Mouse (Mus musculus) lung, postnatal 36 days (tissue): Measurements from ENCODE around the gene Vim.
"Not testable (repeated sequence)": the region's sequence is repeated elsewhere in the genome, so short reads cannot be mapped to it uniquely, and the experiment has no call there.

ENCODE experiments used
- DNase-seq: peaks from one replicate; pipeline ENCODE4 v3.0.0; 2022; ENCODE audit warnings: mixed read lengths

The Vim gene

DNA sequence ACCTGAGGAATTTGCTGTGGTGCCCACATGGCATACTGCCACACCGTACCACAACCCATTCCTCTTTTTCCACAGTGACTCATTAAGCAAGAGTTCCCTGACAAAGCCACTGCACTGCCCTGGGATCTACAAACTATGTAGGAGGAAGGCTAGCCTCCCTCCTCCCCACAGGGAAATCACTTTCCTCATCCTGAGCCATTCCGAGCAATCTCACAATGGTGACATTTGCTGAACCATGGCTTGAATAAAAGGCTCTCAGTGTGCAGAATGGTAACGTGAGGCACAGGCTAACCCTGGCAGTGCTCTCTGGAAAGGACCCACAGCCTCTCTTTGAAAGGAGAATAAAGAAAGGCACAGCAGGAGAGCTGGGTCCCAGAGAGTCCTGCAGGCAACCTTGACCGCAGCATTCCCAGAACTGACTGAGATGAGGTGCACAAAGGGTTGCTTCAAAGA lies 1.6 kb upstream of the Vim start:
- peak; percentile 23 for DNase-seq

DNA sequence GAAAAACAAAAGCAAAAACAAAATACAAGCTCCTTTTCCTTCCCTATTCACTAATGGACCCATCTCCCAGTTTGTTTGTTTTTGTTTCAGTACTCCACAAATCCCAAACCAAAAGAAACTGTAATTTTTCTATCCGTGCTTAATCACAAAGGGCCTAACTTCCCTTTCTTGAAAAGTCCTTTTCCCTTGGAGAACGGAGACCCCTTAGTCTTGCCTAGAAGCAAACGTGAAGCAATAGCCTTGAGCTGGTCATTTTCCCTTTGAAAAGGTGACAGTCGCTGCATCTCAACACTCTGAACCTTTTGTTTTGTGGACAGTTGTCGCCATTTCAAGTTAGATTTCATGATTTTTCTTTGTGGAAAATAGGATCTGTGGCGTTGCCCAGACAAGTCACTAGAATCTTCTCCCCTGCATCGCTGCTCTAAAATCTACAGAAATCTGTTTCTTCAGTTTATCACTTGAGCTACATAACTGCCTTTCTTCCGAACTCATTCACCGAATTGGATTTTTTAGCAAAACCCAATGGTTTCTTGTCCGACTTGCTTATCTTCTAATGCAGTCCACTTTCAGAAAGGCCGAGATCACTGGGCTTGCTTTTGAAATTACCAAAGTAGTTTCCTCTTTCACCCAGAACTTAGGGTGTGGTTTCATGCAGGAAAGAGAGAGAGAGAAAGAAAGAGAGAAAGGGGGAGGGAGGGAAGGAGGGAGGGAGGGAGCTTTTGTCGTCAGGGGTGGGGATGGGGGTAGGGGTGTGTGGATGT lies 900 bp upstream of the Vim start:
- peak; percentile 42 for DNase-seq

DNA sequence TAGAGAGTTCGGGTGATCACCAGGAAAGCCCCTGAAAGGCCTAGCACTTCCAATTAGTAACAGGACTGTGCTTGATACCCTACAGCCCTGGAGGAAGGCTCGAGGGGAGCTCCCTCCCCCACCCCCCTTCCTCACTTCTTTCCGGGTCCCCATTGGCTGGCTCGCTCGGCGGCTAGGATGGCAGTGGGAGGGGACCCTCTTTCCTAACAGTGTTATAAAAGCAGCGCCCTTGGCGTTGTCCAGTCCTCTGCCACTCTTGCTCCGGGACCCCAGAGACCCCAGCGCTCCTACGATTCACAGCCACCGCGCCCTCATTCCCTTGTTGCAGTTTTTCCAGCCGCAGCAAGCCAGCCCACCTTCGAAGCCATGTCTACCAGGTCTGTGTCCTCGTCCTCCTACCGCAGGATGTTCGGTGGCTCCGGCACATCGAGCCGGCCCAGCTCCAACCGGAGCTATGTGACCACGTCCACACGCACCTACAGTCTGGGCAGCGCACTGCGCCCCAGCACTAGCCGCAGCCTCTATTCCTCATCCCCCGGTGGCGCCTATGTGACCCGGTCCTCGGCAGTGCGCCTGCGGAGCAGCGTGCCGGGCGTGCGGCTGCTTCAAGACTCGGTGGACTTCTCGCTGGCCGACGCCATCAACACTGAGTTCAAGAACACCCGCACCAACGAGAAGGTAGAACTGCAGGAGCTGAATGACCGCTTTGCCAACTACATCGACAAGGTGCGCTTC lies 506 bp downstream of the Vim start:
- peak; percentile 90 for DNase-seq

DNA sequence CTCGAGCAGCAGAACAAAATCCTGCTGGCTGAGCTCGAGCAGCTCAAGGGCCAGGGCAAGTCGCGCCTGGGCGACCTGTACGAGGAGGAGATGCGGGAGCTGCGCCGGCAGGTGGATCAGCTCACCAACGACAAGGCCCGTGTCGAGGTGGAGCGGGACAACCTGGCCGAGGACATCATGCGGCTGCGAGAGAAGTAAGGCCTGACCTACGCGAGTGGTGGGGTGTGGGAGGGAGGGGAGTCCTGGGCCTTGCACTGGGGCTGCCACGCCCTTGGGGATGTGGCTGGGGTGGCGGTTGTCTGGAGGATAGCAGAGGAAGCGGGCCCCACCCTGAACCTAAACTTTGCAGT lies 1.0 kb downstream of the Vim start:
- peak; percentile 80 for DNase-seq

DNA sequence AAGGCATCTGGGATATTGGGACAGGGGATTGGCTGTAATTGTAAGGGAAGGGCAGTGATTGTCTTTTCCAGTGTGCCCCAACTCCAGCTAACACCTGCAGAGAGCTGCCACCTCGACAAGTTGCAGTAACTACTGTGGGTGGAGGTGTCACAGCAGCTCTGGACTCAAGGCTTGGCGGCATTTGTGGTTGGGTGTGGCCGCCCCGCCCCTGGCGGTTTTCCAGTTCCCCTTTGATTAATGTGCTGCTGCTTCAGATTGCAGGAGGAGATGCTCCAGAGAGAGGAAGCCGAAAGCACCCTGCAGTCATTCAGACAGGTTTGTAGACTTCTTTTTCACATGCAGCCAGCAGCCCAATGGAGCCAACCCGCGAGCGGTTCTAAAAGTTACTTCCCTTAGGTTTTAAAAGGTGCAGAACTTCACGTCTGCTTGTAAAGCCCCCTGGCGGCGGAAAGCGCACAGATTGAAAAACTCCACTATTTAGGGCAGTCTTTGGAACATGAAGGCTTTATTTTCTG lies 1.6 kb downstream of the Vim start:
- peak; percentile 92 for DNase-seq

DNA sequence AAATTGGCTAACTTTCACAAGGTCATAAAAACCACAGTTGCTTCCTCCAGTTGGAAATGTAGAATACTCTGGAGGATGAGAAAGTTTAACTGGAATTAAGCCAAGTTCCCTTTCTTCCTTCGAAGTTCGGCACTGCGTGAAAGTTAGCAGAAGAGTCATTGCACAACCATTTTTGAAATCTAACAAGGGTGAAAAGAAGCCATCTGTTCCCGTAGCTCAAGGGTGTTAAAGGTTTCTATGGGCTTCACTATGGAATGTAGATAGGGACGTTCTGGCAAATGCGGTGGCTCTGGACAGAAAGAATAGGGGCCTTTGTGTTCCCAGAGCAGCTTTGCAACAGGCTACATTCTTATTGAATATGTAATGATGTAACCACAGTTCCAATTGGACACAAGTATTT lies 2.2 kb downstream of the Vim start:
- DNase-seq, result peak; percentile 19

DNA sequence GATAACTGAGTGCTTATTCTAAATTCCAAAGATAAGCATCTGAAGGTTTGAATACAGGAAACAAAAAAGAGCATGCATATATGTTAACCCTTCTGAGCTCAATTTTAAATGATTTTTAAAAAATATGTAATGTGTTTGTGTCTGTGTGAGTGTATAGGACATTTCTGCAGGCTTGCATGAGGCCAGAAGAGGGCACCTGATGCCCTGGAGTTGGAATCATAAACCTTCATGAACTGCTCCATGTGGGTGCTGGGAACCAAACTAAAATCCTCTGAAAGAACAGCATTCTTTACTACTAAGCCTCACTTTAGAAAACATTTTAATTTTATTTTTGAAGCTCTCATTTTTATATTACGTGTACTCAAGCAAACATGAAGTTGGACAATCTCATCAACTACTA lies 3.7 kb downstream of the Vim start:
- no peak for DNase-seq

DNA sequence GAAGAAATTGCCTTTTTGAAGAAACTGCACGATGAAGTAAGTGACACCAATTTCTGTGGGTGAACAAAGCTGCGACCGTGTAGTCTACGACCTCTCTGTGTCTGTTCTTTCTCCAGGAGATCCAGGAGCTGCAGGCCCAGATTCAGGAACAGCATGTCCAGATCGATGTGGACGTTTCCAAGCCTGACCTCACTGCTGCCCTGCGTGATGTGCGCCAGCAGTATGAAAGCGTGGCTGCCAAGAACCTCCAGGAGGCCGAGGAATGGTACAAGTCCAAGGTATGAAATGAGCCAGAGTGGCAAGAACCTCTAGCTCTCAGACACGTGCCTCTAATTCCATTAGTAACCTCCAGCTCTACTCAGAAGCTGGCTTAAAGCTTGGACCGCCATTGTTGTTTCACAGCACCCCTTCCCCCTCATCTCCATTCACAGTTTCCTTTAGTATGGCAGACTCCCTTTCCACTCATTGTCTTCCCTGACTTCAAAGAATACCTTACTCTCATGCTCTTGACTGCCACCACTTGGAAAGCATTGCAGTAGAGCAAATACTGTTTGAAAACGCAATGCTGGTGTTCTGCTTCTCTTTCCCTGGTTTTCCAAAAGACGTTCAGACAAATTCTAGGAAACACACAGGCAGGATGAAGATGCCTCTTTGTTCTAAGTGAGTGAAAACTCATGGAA lies 4.9 kb downstream of the Vim start:
- DNase-seq, result no peak

DNA sequence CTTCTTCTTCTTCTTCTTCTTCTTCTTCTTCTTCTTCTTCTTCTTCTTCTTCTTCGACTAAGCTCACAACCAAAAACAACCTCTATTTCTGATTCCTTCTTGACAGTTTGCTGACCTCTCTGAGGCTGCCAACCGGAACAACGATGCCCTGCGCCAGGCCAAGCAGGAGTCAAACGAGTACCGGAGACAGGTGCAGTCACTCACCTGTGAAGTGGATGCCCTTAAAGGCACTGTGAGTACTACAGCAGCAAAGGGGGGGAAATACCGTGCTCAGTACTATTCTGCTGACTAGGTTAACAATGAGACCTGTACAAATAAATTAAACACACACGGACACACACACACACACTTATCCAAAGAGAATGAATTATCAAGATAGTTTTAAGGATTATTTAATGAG lies 5.6 kb downstream of the Vim start:
- DNase-seq, result no peak

DNA sequence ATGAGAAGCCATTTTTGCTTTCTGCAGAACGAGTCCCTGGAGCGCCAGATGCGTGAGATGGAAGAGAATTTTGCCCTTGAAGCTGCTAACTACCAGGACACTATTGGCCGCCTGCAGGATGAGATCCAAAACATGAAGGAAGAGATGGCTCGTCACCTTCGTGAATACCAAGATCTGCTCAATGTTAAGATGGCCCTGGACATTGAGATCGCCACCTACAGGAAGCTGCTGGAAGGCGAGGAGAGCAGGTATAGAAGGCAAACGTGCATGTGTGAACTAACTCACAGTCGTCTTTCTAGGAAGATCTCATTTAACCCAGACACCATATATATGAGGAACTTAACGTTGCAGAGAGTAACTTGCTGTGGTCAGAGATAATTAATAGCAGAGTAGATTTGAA lies 6.3 kb downstream of the Vim start:
- peak; percentile 59 for DNase-seq

DNA sequence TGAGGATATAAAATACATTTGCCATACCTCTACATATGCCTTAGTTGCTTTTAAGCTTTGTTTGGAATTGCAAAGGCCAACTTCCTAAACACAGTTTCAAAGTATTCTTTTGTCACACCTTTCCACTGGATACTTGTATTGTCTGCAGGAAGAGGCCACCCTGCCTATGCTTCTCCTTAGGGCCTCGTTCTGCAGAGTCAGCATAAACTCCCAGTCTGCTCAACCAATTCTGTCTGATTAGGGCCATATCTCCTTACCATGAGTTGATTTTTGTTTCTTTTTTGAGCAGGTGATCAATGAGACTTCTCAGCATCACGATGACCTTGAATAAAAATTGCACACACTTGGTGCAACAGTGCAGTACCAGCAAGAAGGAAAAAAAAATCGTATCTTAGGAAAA lies 8.5 kb downstream of the Vim start:
- DNase-seq, result no peak

DNA sequence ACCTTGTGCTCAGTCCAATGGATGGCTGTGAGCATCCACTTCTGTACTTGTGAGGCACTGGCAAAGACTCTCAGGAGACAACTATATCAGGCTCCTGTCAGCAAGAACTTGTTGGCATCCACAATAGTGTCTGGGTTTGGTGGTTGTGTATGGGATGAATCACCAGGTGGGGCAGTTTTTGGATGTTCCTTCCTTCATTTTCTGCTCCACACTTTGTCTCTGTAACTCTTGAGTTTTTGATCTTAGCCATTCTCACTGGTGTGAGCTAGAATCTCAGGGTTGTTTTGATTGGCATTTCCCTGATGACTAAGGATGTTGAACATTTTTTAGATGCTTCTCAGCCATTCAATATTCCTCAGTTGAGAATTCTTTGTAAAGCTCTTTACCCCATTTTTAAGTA lies 10.0 kb downstream of the Vim start:
- not testable (repeated sequence) for DNase-seq

DNA sequence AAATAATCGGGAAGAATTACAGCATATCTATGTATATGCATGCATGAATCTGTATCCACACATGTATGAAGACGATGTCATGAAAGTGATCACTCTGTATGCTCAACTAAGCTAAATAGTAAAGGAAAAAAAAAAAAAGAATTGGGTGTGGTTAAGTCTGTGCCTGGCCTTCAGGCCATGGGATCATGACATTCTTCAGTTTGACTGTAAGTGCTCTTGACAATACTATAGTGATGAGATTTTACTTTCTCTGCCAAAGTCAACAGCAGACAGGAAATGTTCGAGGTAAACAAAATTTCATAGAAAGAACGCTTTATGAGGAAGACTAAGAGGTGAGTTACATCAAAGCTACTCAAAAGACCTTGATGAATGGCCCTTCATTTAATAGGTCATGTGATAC lies 19.6 kb downstream of the Vim start:
- DNase-seq, result no peak

DNA sequence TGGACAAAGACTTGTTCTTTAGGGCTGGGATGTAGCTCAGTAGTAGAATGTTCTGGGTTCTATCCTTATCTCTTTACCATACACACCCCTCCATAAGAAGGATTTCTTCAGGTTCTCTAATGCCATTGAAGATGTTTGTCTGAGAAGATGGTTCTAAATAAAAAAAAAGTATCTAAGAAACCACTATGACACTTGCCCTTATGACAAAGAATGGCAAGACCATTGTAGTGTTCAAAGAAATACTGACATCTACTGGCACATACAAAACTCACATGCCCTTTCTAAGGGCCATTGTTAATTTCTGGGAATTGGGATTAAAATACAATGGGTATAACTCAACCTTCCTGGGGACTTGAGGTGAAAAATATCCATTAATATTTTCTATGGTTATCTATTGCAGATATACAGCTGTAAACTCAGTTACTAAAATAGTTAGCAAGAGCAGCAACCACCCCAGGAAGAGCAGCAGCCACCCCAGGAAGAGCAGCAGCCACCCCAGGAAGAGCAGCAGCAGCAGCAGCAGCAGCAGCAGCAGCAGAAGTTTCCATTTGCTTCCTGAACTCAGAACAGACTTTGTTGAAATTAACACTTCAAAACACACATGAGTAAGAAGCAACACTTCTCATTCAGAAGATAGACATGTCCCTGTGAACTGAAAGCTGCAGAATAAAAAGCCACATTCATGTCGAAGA lies 23.4 kb downstream of the Vim start:
- peak; percentile 52 for DNase-seq

DNA sequence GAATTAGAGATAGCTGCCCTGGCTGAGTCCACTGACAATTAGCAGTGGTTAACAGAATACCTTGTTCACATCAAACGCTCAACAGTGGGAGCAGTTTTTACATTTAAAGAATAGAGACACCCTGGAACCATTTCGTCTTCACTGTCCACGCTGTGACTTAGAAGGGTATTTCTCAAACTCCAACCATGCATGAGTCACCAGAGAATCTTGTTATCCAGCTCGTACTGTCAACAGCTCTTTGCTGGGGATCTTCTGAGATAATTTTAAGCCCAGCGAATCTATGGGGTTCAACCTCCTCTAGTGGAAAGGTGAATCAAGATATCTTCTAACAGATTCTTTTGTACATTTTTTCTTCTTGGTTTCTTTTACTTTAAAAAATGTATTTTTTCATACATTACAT lies 24.4 kb downstream of the Vim start:
- no peak for DNase-seq

DNA sequence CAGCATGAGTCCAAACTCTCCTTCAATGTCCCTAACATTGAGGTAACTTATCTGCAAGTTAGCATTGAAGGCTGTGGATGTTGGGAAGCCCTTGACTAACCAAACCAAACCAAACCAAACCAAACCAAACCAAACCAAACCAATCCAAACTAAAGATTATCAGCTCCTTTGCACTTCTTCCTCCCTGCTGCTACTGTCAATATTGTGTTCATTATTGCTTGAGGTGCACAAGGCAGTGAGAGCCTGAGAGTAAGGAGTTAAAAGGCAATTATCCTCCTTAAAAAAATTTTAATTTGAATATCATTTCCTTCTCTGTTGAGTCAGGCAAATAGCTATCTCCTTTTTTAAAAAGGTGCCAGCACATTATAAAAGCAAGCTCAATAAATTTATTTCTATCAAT lies 29.4 kb downstream of the Vim start:
- no peak for DNase-seq

DNA sequence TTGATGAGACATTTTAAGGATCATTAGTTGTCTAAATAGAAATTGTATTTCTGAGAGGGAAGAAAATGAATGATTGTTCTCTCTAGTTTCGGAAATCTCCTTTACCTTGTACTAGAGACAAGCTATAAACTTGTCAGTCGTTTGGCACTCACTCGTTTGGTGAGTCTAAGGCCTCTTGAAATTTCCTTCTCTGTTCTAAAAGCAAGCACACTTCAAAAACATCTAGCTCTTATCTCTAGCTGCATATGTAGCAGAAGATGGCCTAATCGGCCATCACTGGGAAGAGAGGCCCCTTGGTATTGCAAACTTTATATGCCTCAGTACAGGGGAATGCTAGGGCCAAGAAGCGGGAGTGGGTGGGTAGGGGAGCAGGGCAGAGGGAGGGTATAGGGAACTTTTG lies 29.9 kb downstream of the Vim start:
- not testable (repeated sequence) for DNase-seq

DNA sequence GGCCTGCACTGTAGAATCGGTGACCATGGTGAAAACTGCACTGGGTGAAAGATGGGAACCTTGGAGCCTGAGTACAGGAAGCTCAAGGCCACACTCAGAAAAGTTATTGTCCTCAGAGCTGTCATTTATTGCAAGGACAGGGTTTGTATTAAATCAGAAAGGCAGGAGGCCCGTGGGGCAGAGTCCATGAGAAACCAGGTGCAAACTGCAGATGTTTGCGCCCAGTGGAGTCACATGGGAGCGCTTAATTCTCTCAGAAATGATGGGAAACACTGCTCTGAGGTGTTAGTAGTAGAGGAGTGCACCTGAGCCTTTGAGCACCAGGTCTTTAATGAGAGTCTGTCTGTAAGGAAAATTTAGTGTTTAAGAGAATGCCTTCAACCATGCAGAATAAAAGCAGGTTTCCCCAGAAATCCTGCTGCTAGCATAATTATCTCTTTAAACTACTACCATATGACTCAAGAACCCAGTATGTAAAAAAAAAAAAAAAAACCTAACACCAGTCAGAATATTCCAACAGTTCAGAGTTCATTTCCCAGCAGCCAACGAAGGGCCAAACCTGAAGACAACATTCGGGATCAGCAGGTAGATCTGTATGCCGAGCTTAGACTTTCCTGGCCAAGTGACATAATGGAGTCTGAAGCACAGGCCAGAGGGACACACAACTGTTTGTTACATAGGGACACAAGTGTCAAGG lies 56.6 kb downstream of the Vim start:
- DNase-seq, result no peak
